Mouse (Mus musculus): ENCODE results near the gene Smtnl1.
A peak's percentile ranks its signal among the peaks of the same experiment; 100 is the strongest.

- TF ChIP-seq CTCF (IDR thresholded peaks at IDR 0.05; ENCODE audit: borderline replicate concordance, control insufficient read depth, extremely low read depth, insufficient read depth, low read length, poor library complexity) (peak; percentile 20; the same call in 1 of the 2 replicates), POLR2A (IDR thresholded peaks at IDR 0.05; ENCODE audit: control insufficient read depth, extremely low read depth, insufficient read depth, low read length, poor library complexity) (no peak)
These were observed 24.5 kb downstream of the Smtnl1 start for GRCm38 (mm10) chr2:84797833-84798492.

All from thymus, adult 2 months (tissue).